Mouse (Mus musculus): Measurements from ENCODE around the gene Gm17359.

DNA sequence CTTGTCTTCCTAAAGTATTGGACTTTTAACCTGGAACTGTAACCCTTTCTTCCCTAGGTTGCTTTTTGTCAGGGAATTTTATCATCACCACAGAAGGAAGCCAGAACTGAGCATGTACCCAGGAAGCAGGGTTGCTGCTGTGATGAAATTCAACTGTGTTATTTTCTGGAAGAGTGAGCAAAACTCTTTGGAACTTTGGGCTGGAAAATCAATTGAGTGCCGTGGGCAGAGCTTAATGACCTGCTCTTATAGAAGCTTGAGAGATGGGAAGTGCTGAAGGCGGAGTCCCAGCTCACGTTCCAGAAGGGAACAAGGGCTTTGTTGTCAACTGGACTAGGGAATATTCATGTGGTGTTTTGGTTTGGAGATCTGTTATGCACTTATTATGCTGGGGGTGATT lies 37.5 kb downstream of the Gm17359 start:
- no peak for TF ChIP-seq CTCF (IDR thresholded peaks at IDR 0.05; ENCODE audit: low read depth)
- no peak for TF ChIP-seq EP300 (IDR thresholded peaks at IDR 0.05; ENCODE audit: low read depth)

All from liver, embryonic 14.5 days (tissue).